Mouse (Mus musculus) liver, postnatal 0 days (tissue): ENCODE data around the gene Cox15. TPM values are rescaled to one million over a fixed set of nuclear protein-coding genes. Genes with fewer than 3 reads are reported as not detected.

ENCODE experiments used
- ATAC-seq: fragments of 200-750 bp; cut with Nextera tagmentation; 2 replicates; pipeline ENCODE4 v1.8.0; 2017; ENCODE audit warnings: mild to moderate bottlenecking, moderate library complexity
- DNase-seq: peaks from one replicate; pipeline ENCODE4 v3.0.0-alpha.2; 2016
- H3K27ac ChIP-seq: fragments of 300-500 bp; sonication (generic); 2 replicates; pipeline ENCODE4 v1.5.1; 2014; ENCODE audit warnings: antibody characterized with exemption, moderate library complexity, mild to moderate bottlenecking, low read depth
- H3K27me3 ChIP-seq: fragments of 300-500 bp; sonication (generic); 2 replicates; pipeline ENCODE4 v1.6.1; 2014; ENCODE audit warnings: low read length, control low read depth, mixed read lengths; ENCODE audit not compliant: insufficient read depth
- H3K36me3 ChIP-seq: fragments of 300-500 bp; sonication (generic); replicated peaks from 2 replicates; pipeline ENCODE4 v1.6.1; 2014; ENCODE audit warnings: mild to moderate bottlenecking, control low read depth, low read length, moderate library complexity, mixed read lengths; ENCODE audit not compliant: insufficient read depth
- H3K4me1 ChIP-seq: fragments of 300-500 bp; sonication (generic); 2 replicates; pipeline ENCODE4 v1.6.1; 2014; ENCODE audit warnings: antibody characterized with exemption, mild to moderate bottlenecking, control low read depth; ENCODE audit not compliant: insufficient read depth
- H3K4me2 ChIP-seq: fragments of 300-500 bp; sonication (generic); 2 replicates; pipeline ENCODE4 v1.6.1; 2014; ENCODE audit warnings: low read depth, mild to moderate bottlenecking, low read length, moderate library complexity, mixed read lengths
- H3K4me3 ChIP-seq: fragments of 300-500 bp; sonication (generic); 2 replicates; pipeline ENCODE4 v1.5.1; 2014; ENCODE audit warnings: low read depth, low read length
- H3K9ac ChIP-seq: fragments of 300-500 bp; sonication (generic); replicated peaks from 2 replicates; pipeline ENCODE4 v1.6.1; 2014; ENCODE audit warnings: mild to moderate bottlenecking, moderate library complexity
- H3K9me3 ChIP-seq: fragments of 300-500 bp; sonication (generic); 2 replicates; pipeline ENCODE4 v1.6.1; 2016; ENCODE audit warnings: mild to moderate bottlenecking, control low read depth, low read length, mixed read lengths
- CTCF ChIP-seq: sonication (generic); IDR thresholded peaks from 2 replicates; pipeline ENCODE4 v1.5.1; 2016; ENCODE audit warnings: antibody characterized with exemption, low read depth
- EP300 ChIP-seq: IDR thresholded peaks from 2 replicates; pipeline ENCODE4 v1.6.1; 2016; ENCODE audit warnings: antibody characterized with exemption, low read depth, mild to moderate bottlenecking
- WGBS: fragments of 180-500 bp; shearing (Covaris S2); extraction: QIAGEN DNeasy Blood & Tissue Kit; methylation state at CpG from one replicate; pipeline ENCODE4 v1.1.7; 2014; ENCODE audit not compliant: insufficient replicate concordance; 5-methylcytosine and 5-hydroxymethylcytosine counted together
- polyA plus RNA-seq: library from polyadenylated mRNA; unstranded; fragments of >200 nt; fragmentation: Nextera tagmentation; extraction: Ambion mirVana; gene quantifications from 2 replicates; pipeline ENCODE4 v1.2.1, GENCODE M21; 2015

Cox15 gene
- polyA plus RNA-seq, 1 experiment from 2014 or later = 3.5 TPM

GRCm38 (mm10) chr19:43754237-43754636 is 1.4 kb upstream of the Cox15 start:
- no peak for DNase-seq
- Histone ChIP-seq H3K9me3 (no peaks in the 10 kb centered on the region), H3K9ac (no peak overlapping the region), H3K36me3 (peaks cover 2% of the 10 kb centered on the region), H3K27ac (no peak overlapping the region), H3K4me1 (peaks cover 4% of the 10 kb centered on the region), H3K4me3 (no peak overlapping the region), H3K27me3 (no peaks in the 10 kb centered on the region), H3K4me2 (no peak overlapping the region)
- no peak for ATAC-seq
- 64% methylated on average over 2 of the region's 2 CpGs for WGBS
- TF ChIP-seq EP300 (no peak), CTCF (no peak)

GRCm38 (mm10) chr19:43753226-43753835 is 531 bp upstream of the Cox15 start:
- Histone ChIP-seq H3K4me3 (peak overlapping the region; percentile 65), H3K36me3 (peaks cover 11% of the 10 kb centered on the region), H3K27me3 (no peaks in the 10 kb centered on the region), H3K9ac (peak overlapping the region; percentile 85), H3K4me2 (peak overlapping the region; percentile 76), H3K4me1 (peaks cover 4% of the 10 kb centered on the region), H3K9me3 (no peaks in the 10 kb centered on the region), H3K27ac (peak overlapping the region; percentile 97)
- peak; percentile 89 for ATAC-seq
- peak; percentile 93 for DNase-seq
- TF ChIP-seq EP300 = peak; percentile 54; the same call in 1 of the 2 replicates
- TF ChIP-seq CTCF = peak; percentile 96
- WGBS = 1% methylated on average over 24 of the region's 24 CpGs

- Histone ChIP-seq H3K4me1 (peaks cover 4% of the 10 kb centered on the region), H3K4me3 (no peak overlapping the region), H3K36me3 (peaks cover 38% of the 10 kb centered on the region), H3K27me3 (no peaks in the 10 kb centered on the region), H3K27ac (no peak overlapping the region), H3K9me3 (no peaks in the 10 kb centered on the region), H3K9ac (no peak overlapping the region), H3K4me2 (no peak overlapping the region)
- 79% methylated on average over 2 of the region's 2 CpGs for WGBS
- DNase-seq (no peak), ATAC-seq (no peak)
- TF ChIP-seq EP300 (no peak), CTCF (no peak)
These were observed 2.8 kb downstream of the Cox15 start for GRCm38 (mm10) chr19:43750008-43750407.

GRCm38 (mm10) chr19:43747877-43748276 is 4.9 kb downstream of the Cox15 start:
- no peak overlapping the region for H3K4me3 ChIP-seq
- H3K27ac ChIP-seq = no peak overlapping the region
- H3K4me1 ChIP-seq = no peaks in the 10 kb centered on the region
- no peak for TF ChIP-seq EP300
- TF ChIP-seq CTCF = no peak
- ATAC-seq (no peak), DNase-seq (no peak)
- H3K27me3 ChIP-seq = no peaks in the 10 kb centered on the region
- no peak overlapping the region for H3K9ac ChIP-seq
- no peaks in the 10 kb centered on the region for H3K9me3 ChIP-seq
- H3K4me2 ChIP-seq = no peak overlapping the region
- peaks cover 51% of the 10 kb centered on the region for H3K36me3 ChIP-seq
- WGBS = 75% methylated on average over 4 of the region's 4 CpGs

- no peaks in the 10 kb centered on the region for H3K27me3 ChIP-seq
- H3K4me3 ChIP-seq = no peak overlapping the region
- no peaks in the 10 kb centered on the region for H3K9me3 ChIP-seq
- ATAC-seq (no peak), DNase-seq (no peak)
- no peak overlapping the region for H3K27ac ChIP-seq
- no peak overlapping the region for H3K4me2 ChIP-seq
- no peak overlapping the region for H3K9ac ChIP-seq
- 65% methylated on average over 3 of the region's 3 CpGs for WGBS
- no peak for TF ChIP-seq CTCF
- TF ChIP-seq EP300 = no peak
- H3K4me1 ChIP-seq = no peaks in the 10 kb centered on the region
- peaks cover 70% of the 10 kb centered on the region for H3K36me3 ChIP-seq
These were observed 7.1 kb downstream of the Cox15 start for GRCm38 (mm10) chr19:43745740-43746139.

- Histone ChIP-seq H3K36me3 (peaks cover 79% of the 10 kb centered on the region), H3K9me3 (no peaks in the 10 kb centered on the region), H3K4me1 (no peaks in the 10 kb centered on the region), H3K27me3 (no peaks in the 10 kb centered on the region), H3K4me3 (no peak overlapping the region), H3K27ac (no peak overlapping the region), H3K4me2 (no peak overlapping the region), H3K9ac (no peak overlapping the region)
- TF ChIP-seq EP300 = no peak
- no peak for TF ChIP-seq CTCF
- WGBS = 92% methylated on average over 7 of the region's 7 CpGs
- ATAC-seq (no peak), DNase-seq (no peak)
These were observed 9.4 kb downstream of the Cox15 start for GRCm38 (mm10) chr19:43743401-43743800.
